Mouse (Mus musculus) heart, adult 2 months (tissue): Measurements from ENCODE around the gene Fbxo6.

Experiments
- EP300 ChIP-seq: fragments of 200-500 bp; IDR thresholded peaks from 2 replicates; pipeline ENCODE4 v1.6.1; 2011; ENCODE audit warnings: low read depth, low read length, control low read depth; ENCODE audit not compliant: insufficient read depth
- POLR2A ChIP-seq: fragments of 200-500 bp; IDR thresholded peaks from 2 replicates; pipeline ENCODE4 v1.6.1; 2011; ENCODE audit warnings: mild to moderate bottlenecking, low read depth, low read length, control low read depth; ENCODE audit not compliant: insufficient read depth

- TF ChIP-seq POLR2A = no peak
- TF ChIP-seq EP300 = no peak
These were observed 50.0 kb downstream of the Fbxo6 start for GRCm38 (mm10) chr4:148101801-148102527.
